11 mouse cellular contexts compared by ENCODE assay signal in the genomic region with DNA sequence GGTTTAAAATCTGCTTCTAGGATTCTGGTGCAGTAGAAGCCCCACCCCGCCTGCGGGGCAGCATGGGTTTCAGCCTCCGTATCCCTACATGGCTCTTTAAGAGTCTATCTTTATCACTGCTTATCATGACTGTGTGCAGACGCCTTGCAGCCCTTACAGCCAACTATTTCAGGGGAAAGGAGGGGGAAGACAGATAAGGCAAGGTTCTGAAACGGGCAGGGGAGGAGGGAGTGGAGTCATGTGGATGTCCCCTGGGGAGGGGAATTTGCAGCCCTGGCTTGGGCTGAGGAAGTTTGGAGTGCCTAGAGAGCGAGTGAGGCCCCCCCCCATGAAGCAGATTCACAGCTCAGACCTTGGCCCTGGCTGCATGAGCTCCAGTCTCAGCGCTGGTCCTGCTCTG. TPM values are rescaled to one million over a fixed set of nuclear protein-coding genes. Genes with fewer than 3 reads are reported as not detected.
DNase-seq lines count a peak whose midpoint lies in the region; ATAC-seq and TF ChIP-seq lines count a peak whose summit lies in the region.
"Had no signal": no experiment of that assay in that cellular context is flagged by ENCODE, and none has a peak within 500 bp of the region (broad histone marks: within the 10 kb centered on the region; RNA-seq: fewer than 3 reads in every experiment).

No protein-coding gene starts in this region.

- no peaks in the 10 kb centered on the region for H3K36me3 ChIP-seq in kidney, adult 2 months (ENCODE audit: control insufficient read depth, insufficient read depth, low read length)
- no peaks in the 10 kb centered on the region for H3K36me3 ChIP-seq in heart, embryonic 12.5 days
- H3K36me3 ChIP-seq in liver, embryonic 14.5 days (replicated peaks; ENCODE audit: control insufficient read depth, insufficient read depth, low read depth) = no peaks in the 10 kb centered on the region
- H3K36me3 ChIP-seq in hindbrain, postnatal 0 days (ENCODE audit: insufficient read depth, low read length) = no peaks in the 10 kb centered on the region
- H3K36me3 ChIP-seq: limb, embryonic 12.5 days; neural tube, embryonic 12.5 days had no signal

- peak overlapping the region; percentile 64 for H3K9ac ChIP-seq in heart, embryonic 12.5 days
- H3K9ac ChIP-seq in liver, embryonic 14.5 days (replicated peaks) = no peak overlapping the region
- H3K9ac ChIP-seq in hindbrain, postnatal 0 days (replicated peaks; ENCODE audit: low read length) = no peak overlapping the region
- H3K9ac ChIP-seq: limb, embryonic 12.5 days; neural tube, embryonic 12.5 days had no signal

- H3K9me3 ChIP-seq in heart, embryonic 12.5 days (replicated peaks) = no peaks in the 10 kb centered on the region
- H3K9me3 ChIP-seq in liver, embryonic 14.5 days (ENCODE audit: control insufficient read depth, low read length) = no peaks in the 10 kb centered on the region
- no peaks in the 10 kb centered on the region for H3K9me3 ChIP-seq in hindbrain, postnatal 0 days (ENCODE audit: low read length)
- H3K9me3 ChIP-seq: limb, embryonic 12.5 days; neural tube, embryonic 12.5 days had no signal

- no peak overlapping the region for H3K27ac ChIP-seq in kidney, adult 2 months (ENCODE audit: insufficient read depth, low read depth, low read length)
- peak overlapping the region; percentile 89 for H3K27ac ChIP-seq in heart, embryonic 12.5 days (ENCODE audit: poor library complexity, severe bottlenecking)
- H3K27ac ChIP-seq in liver, embryonic 14.5 days = no peak overlapping the region
- no peak overlapping the region for H3K27ac ChIP-seq in hindbrain, postnatal 0 days
- H3K27ac ChIP-seq: limb, embryonic 12.5 days; neural tube, embryonic 12.5 days had no signal

- no peak for TF ChIP-seq POLR2A in kidney, adult 2 months (IDR thresholded peaks at IDR 0.05; ENCODE audit: low read depth, low read length)

- peak; percentile 51 for TF ChIP-seq EP300 in liver, embryonic 14.5 days (IDR thresholded peaks at IDR 0.05; ENCODE audit: low read depth)

- H3K4me1 ChIP-seq in kidney, adult 2 months (ENCODE audit: control insufficient read depth, insufficient read depth, low read length) = no peaks in the 10 kb centered on the region
- H3K4me1 ChIP-seq in heart, embryonic 12.5 days (replicated peaks) = peaks cover 52% of the 10 kb centered on the region
- peaks cover 9 to 30% of the 10 kb centered on the region in 2 experiments; a peak in 3 of 4 replicates for H3K4me1 ChIP-seq in liver, embryonic 14.5 days (replicated peaks; ENCODE audit: control insufficient read depth in 2 of 2, insufficient read depth in 2 of 2, low read length in 1 of 2)
- H3K4me1 ChIP-seq in hindbrain, postnatal 0 days (ENCODE audit: insufficient read depth, low read length) = 0 out of 2 replicates have a peak, but pooled peaks cover 4% of the 10 kb centered on the region

- peak overlapping the region; percentile 65 for H3K4me2 ChIP-seq in heart, embryonic 12.5 days
- peak overlapping the region; percentile 43 for H3K4me2 ChIP-seq in liver, embryonic 14.5 days (ENCODE audit: low read depth)
- no peak overlapping the region for H3K4me2 ChIP-seq in hindbrain, postnatal 0 days (ENCODE audit: low read depth, low read length)
- H3K4me2 ChIP-seq: limb, embryonic 12.5 days; neural tube, embryonic 12.5 days had no signal

- POLR2A ChIA-PET in Patski (lab: Charles Lee) = no interaction called here

- peak; percentile 37 for ATAC-seq in Patski
- peak; percentile 91 for ATAC-seq in heart, embryonic 12.5 days (ENCODE audit: insufficient number of reproducible peaks, low FRiP score)
- peak; percentile 83 for ATAC-seq in liver, embryonic 14.5 days (ENCODE audit: insufficient read depth)
- no peak for ATAC-seq in hindbrain, postnatal 0 days

- TF ChIP-seq CTCF in kidney, adult 2 months (conservative IDR thresholded peaks at IDR 0.05; ENCODE audit: insufficient read depth, insufficient read length, low read depth, low read length) = no peak
- no peak for TF ChIP-seq CTCF in Patski (IDR thresholded peaks at IDR 0.05)
- no peak for TF ChIP-seq CTCF in liver, embryonic 14.5 days (IDR thresholded peaks at IDR 0.05; ENCODE audit: low read depth)
- no peak for TF ChIP-seq CTCF in hindbrain, postnatal 0 days (IDR thresholded peaks at IDR 0.05; ENCODE audit: low read depth)

- peak; percentile 26 to 51 for DNase-seq in kidney, postnatal 25 days
- DNase-seq in kidney, adult 2 months = no peak
- no peak for DNase-seq in Patski (ENCODE audit: low read depth, low spot score)
- no peak for DNase-seq in liver, embryonic 14.5 days (ENCODE audit: low read depth in 3 of 3, low spot score in 3 of 3)
- DNase-seq in layer of hippocampus, postnatal 14 days (ENCODE audit: low spot score in 2 of 2) = no peak
- no peak for DNase-seq in layer of hippocampus, postnatal 10 days (ENCODE audit: low spot score in 2 of 2)
- DNase-seq in hindbrain, postnatal 0 days (ENCODE audit: low spot score) = no peak
- DNase-seq: cerebellum, adult 9-10 months had no signal

- H3K4me3 ChIP-seq in kidney, adult 2 months (ENCODE audit: insufficient read depth, low read depth, low read length) = no peak overlapping the region
- peak overlapping the region; percentile 31 for H3K4me3 ChIP-seq in heart, embryonic 12.5 days
- no peak overlapping the region; a peak in 1 of 4 replicates for H3K4me3 ChIP-seq in liver, embryonic 14.5 days (ENCODE audit: insufficient read depth in 1 of 2, low read depth in 2 of 2, low read length in 2 of 2)
- H3K4me3 ChIP-seq in hindbrain, postnatal 0 days (ENCODE audit: low read length) = no peak overlapping the region
- H3K4me3 ChIP-seq: limb, embryonic 12.5 days; neural tube, embryonic 12.5 days had no signal

- in situ Hi-C loops in Patski (cut with MboI; ENCODE audit: low pct_unique_long_range_greater_than_20kb) = no loop called here

- H3K27me3 ChIP-seq in kidney, adult 2 months (replicated peaks; ENCODE audit: control insufficient read depth, insufficient read depth, low read length) = no peaks in the 10 kb centered on the region
- H3K27me3 ChIP-seq in Patski = no peaks in the 10 kb centered on the region
- H3K27me3 ChIP-seq in heart, embryonic 12.5 days (replicated peaks) = no peaks in the 10 kb centered on the region
- no peaks in the 10 kb centered on the region for H3K27me3 ChIP-seq in liver, embryonic 14.5 days (ENCODE audit: control insufficient read depth, insufficient read depth, low read length)
- H3K27me3 ChIP-seq in hindbrain, postnatal 0 days (ENCODE audit: insufficient read depth, low read length) = no peaks in the 10 kb centered on the region
- H3K27me3 ChIP-seq: limb, embryonic 12.5 days; neural tube, embryonic 12.5 days had no signal

- CTCF ChIA-PET in Patski (lab: Charles Lee) = no interaction called here

- 48% methylated on average over 7 of the region's 7 CpGs for WGBS in kidney, adult 2 months
- 3% methylated on average over 7 of the region's 7 CpGs for whole genome bisulfite sequencing in heart, embryonic 12.5 days
- 1% methylated on average over 7 of the region's 7 CpGs for WGBS in liver, embryonic 14.5 days (ENCODE audit: insufficient replicate concordance)
- 51% methylated on average over 7 of the region's 7 CpGs for WGBS in hindbrain, postnatal 0 days

RNA-seq across cellular contexts. Expression of a gene that starts 18.0 kb away (rescaled TPM):
- polyA plus RNA-seq in kidney, adult 2 months (2012; rRNA removed) = 5.0 and 6.1 TPM in 2 replicates
- 6.6 TPM for polyA plus RNA-seq in Patski (2021)
- polyA plus RNA-seq in heart, embryonic 12.5 days (2016; fragmentation: Nextera tagmentation; extraction: Ambion mirVana) = 12.0 and 14.6 TPM in 2 replicates
- 0.26 and 0.32 TPM in 2 replicates for polyA plus RNA-seq in liver, embryonic 14.5 days (2012; rRNA removed)
- polyA plus RNA-seq in liver, embryonic 14.5 days (2014; fragmentation: Nextera tagmentation; extraction: Ambion mirVana) = 0.37 and 0.68 TPM in 2 replicates
- total RNA-seq in layer of hippocampus, postnatal 14 days (2021) = 100 to 1,000 TPM; 380 TPM
- total RNA-seq in layer of hippocampus, postnatal 10 days (2021) = 100 to 1,000 TPM; 315 to 338 TPM
- total RNA-seq in hindbrain, postnatal 0 days (2014; rRNA removed) = 53.5 and 55.8 TPM in 2 replicates
- 47.4 and 50.8 TPM in 2 replicates for polyA plus RNA-seq in hindbrain, postnatal 0 days (2015; fragmentation: Nextera tagmentation; extraction: Ambion mirVana)

RNA-seq across cellular contexts. Expression of a gene that starts 40.6 kb away (rescaled TPM):
- 2.3 and 3.6 TPM in 2 replicates for polyA plus RNA-seq in kidney, adult 2 months (2012; rRNA removed)
- polyA plus RNA-seq in Patski (2021) = 20.3 TPM
- 13.1 and 14.0 TPM in 2 replicates for polyA plus RNA-seq in heart, embryonic 12.5 days (2016; fragmentation: Nextera tagmentation; extraction: Ambion mirVana)
- polyA plus RNA-seq in liver, embryonic 14.5 days (2012; rRNA removed) = 2.7 and 4.6 TPM in 2 replicates
- polyA plus RNA-seq in liver, embryonic 14.5 days (2014; fragmentation: Nextera tagmentation; extraction: Ambion mirVana) = 3.4 and 3.8 TPM in 2 replicates
- total RNA-seq in layer of hippocampus, postnatal 14 days (2021) = 10 to 100 TPM; 13.0 to 13.6 TPM
- 10 to 100 TPM; 14.6 to 14.8 TPM for total RNA-seq in layer of hippocampus, postnatal 10 days (2021)
- total RNA-seq in hindbrain, postnatal 0 days (2014; rRNA removed) = 8.6 and 12.1 TPM in 2 replicates
- polyA plus RNA-seq in hindbrain, postnatal 0 days (2015; fragmentation: Nextera tagmentation; extraction: Ambion mirVana) = 7.4 and 7.9 TPM in 2 replicates

Comparison
In these comparisons a context has a peak if more than half of its experiments do, and no peak if none do; other contexts are left out.
1. DNase-seq: peak in kidney, postnatal 25 days (2 of 2); none in kidney, adult 2 months (single experiment), Patski (single experiment), liver, embryonic 14.5 days (0 of 3), layer of hippocampus, postnatal 14 days (0 of 2), layer of hippocampus, postnatal 10 days (0 of 2) and hindbrain, postnatal 0 days (single experiment).